Mouse (Mus musculus) lung, adult 2 months (tissue): ENCODE results near the gene Slc22a1.

ENCODE experiments used
- CTCF ChIP-seq: fragments of 200-500 bp; IDR thresholded peaks from 2 replicates; pipeline ENCODE4 v1.5.1; 2011; ENCODE audit warnings: mild to moderate bottlenecking, low read length, control low read depth; ENCODE audit not compliant: insufficient read depth
- POLR2A ChIP-seq: fragments of 200-500 bp; IDR thresholded peaks from 2 replicates; pipeline ENCODE4 v1.6.1; 2011; ENCODE audit warnings: low read depth, mild to moderate bottlenecking, control low read depth, low read length, borderline replicate concordance; ENCODE audit errors: extremely low read depth

GRCm38 (mm10) chr17:12664156-12664555, 11.5 kb downstream of the Slc22a1 start:
- TF ChIP-seq CTCF (no peak), POLR2A (no peak)
